Mouse (Mus musculus) heart, embryonic 14.5 days (tissue): ENCODE data around the gene Taf5. TPM values are rescaled to one million over a fixed set of nuclear protein-coding genes. Genes with fewer than 3 reads are reported as not detected.
A peak's percentile ranks its signal among the peaks of the same experiment; 100 is the strongest.

ENCODE experiments used
- ATAC-seq: fragments of 200-750 bp; cut with Nextera tagmentation; 2 replicates; pipeline ENCODE4 v1.8.0; 2017; ENCODE audit warnings: low read depth, moderate TSS enrichment; ENCODE audit not compliant: insufficient number of reproducible peaks, insufficient read depth, low FRiP score
- H3K27ac ChIP-seq, 2 experiments: fragments of 200-500 bp in 1 of 2; fragments of 300-500 bp in 1 of 2; sonication (generic) in 1 of 2; replicated peaks in 1 of 2; 2 replicates each; pipeline ENCODE4 v1.5.1; 2012 to 2014; ENCODE audit warnings: low read depth in 2 of 2, low read length in 2 of 2, control low read depth in 1 of 2, mild to moderate bottlenecking in 1 of 2, mixed read lengths in 1 of 2; ENCODE audit not compliant: control insufficient read depth in 1 of 2, insufficient read depth in 1 of 2
- H3K27me3 ChIP-seq: fragments of 300-500 bp; sonication (generic); 2 replicates; pipeline ENCODE4 v1.6.1; 2014; ENCODE audit warnings: mild to moderate bottlenecking, low read length, control low read depth; ENCODE audit not compliant: control insufficient read depth, insufficient read depth
- H3K36me3 ChIP-seq: fragments of 300-500 bp; sonication (generic); 2 replicates; pipeline ENCODE4 v1.6.1; 2014; ENCODE audit warnings: mild to moderate bottlenecking, control low read depth, low read length, mixed read lengths; ENCODE audit not compliant: control insufficient read depth, insufficient read depth
- H3K4me1 ChIP-seq, 2 experiments: fragments of 200-500 bp in 1 of 2; fragments of 300-500 bp in 1 of 2; sonication (generic) in 1 of 2; 2 replicates each; pipeline ENCODE4 v1.6.1; 2012 to 2014; ENCODE audit warnings: low read length in 2 of 2, control low read depth in 1 of 2, mixed read lengths in 1 of 2; ENCODE audit not compliant: control insufficient read depth in 2 of 2, insufficient read depth in 2 of 2
- H3K4me2 ChIP-seq: fragments of 300-500 bp; sonication (generic); 2 replicates; pipeline ENCODE4 v1.6.1; 2014; ENCODE audit warnings: mild to moderate bottlenecking, low read length
- H3K4me3 ChIP-seq, 2 experiments: fragments of 200-500 bp in 1 of 2; fragments of 300-500 bp in 1 of 2; sonication (generic) in 1 of 2; 2 replicates each; pipeline ENCODE4 v1.5.1; 2012 to 2014; ENCODE audit warnings: low read length in 2 of 2, mild to moderate bottlenecking in 2 of 2, control low read depth in 1 of 2, low read depth in 1 of 2, moderate library complexity in 1 of 2; ENCODE audit not compliant: control insufficient read depth in 1 of 2, insufficient read depth in 1 of 2
- H3K9ac ChIP-seq: fragments of 300-500 bp; sonication (generic); 2 replicates; pipeline ENCODE4 v1.6.1; 2014; ENCODE audit warnings: mild to moderate bottlenecking, low read length
- H3K9me3 ChIP-seq: fragments of 300-500 bp; sonication (generic); 2 replicates; pipeline ENCODE4 v1.6.1; 2016; ENCODE audit warnings: low read length, control low read depth; ENCODE audit not compliant: control insufficient read depth
- WGBS: fragments of 180-500 bp; shearing (Covaris S2); extraction: QIAGEN DNeasy Blood & Tissue Kit; methylation state at CpG from one replicate; pipeline ENCODE4 v1.1.7; 2014; 5-methylcytosine and 5-hydroxymethylcytosine counted together
- polyA plus RNA-seq: library from polyadenylated mRNA; unstranded; fragments of >200 nt; fragmentation: Nextera tagmentation; extraction: Ambion mirVana; gene quantifications from 2 replicates; pipeline ENCODE4 v1.2.1, GENCODE M21; 2014

The Taf5 gene
- polyA plus RNA-seq = 5.4 and 5.7 TPM in 2 replicates

GRCm38 (mm10) chr19:47067096-47067882 is at the start of gene Taf5:
Taf5 (plus strand) TSS chr19:47067746.
- peak within 1 kb of the TSS; percentile 85 for H3K4me2 ChIP-seq
- H3K4me3 ChIP-seq = peak within 1 kb of the TSS; percentile 78 to 81
- H3K27ac ChIP-seq = peak within 1 kb of the TSS; percentile 71 to 84
- WGBS = 9% methylated on average over 49 of the region's 49 CpGs
- ATAC-seq = peak; percentile 67
- H3K4me1 ChIP-seq = peaks cover 3 to 8% of the 10 kb centered on the region in 2 experiments
- H3K9ac ChIP-seq = peak within 1 kb of the TSS; percentile 90
- peaks cover 20% of the 10 kb centered on the region for H3K36me3 ChIP-seq
- H3K9me3 ChIP-seq = no peaks in the 10 kb centered on the region
- H3K27me3 ChIP-seq = no peaks in the 10 kb centered on the region

- Histone ChIP-seq H3K4me1 (peaks cover 2 to 19% of the 10 kb centered on the region in 2 experiments; a peak in 3 of 4 replicates), H3K4me2 (no peak overlapping the region), H3K9me3 (no peaks in the 10 kb centered on the region), H3K36me3 (no peaks in the 10 kb centered on the region), H3K27ac (no peak overlapping the region), H3K4me3 (no peak overlapping the region), H3K9ac (no peak overlapping the region), H3K27me3 (peaks cover 60% of the 10 kb centered on the region)
- ATAC-seq = no peak
- 14% methylated on average over 3 of the region's 3 CpGs for WGBS
These were observed 49.7 kb upstream of the Taf5 start for GRCm38 (mm10) chr19:47017831-47018230.

- H3K4me2 ChIP-seq = no peak overlapping the region
- H3K36me3 ChIP-seq = no peaks in the 10 kb centered on the region
- H3K27ac ChIP-seq = no peak overlapping the region
- peaks cover 2 to 19% of the 10 kb centered on the region in 2 experiments; a peak in 3 of 4 replicates for H3K4me1 ChIP-seq
- WGBS = 34% methylated on average over 2 of the region's 2 CpGs
- peaks cover 55% of the 10 kb centered on the region for H3K27me3 ChIP-seq
- no peak overlapping the region for H3K9ac ChIP-seq
- no peak for ATAC-seq
- no peak overlapping the region for H3K4me3 ChIP-seq
- H3K9me3 ChIP-seq = no peaks in the 10 kb centered on the region
These were observed 49.2 kb upstream of the Taf5 start for GRCm38 (mm10) chr19:47018330-47018729.

- no peak overlapping the region for H3K9ac ChIP-seq
- no peak overlapping the region for H3K4me2 ChIP-seq
- ATAC-seq = no peak
- H3K27ac ChIP-seq = no peak overlapping the region
- H3K9me3 ChIP-seq = no peaks in the 10 kb centered on the region
- no peaks in the 10 kb centered on the region for H3K36me3 ChIP-seq
- WGBS = 26% methylated on average over 6 of the region's 6 CpGs
- H3K4me1 ChIP-seq = peaks cover 2 to 15% of the 10 kb centered on the region in 2 experiments; a peak in 3 of 4 replicates
- H3K4me3 ChIP-seq = no peak overlapping the region
- H3K27me3 ChIP-seq = peaks cover 45% of the 10 kb centered on the region
These were observed 48.2 kb upstream of the Taf5 start for GRCm38 (mm10) chr19:47019326-47019725.

- no peaks in the 10 kb centered on the region for H3K36me3 ChIP-seq
- no peaks in the 10 kb centered on the region for H3K9me3 ChIP-seq
- 66% methylated on average over 4 of the region's 4 CpGs for WGBS
- H3K27me3 ChIP-seq = peaks cover 15% of the 10 kb centered on the region
- no peak overlapping the region for H3K4me3 ChIP-seq
- H3K4me1 ChIP-seq = no peaks in the 10 kb centered on the region
- no peak overlapping the region for H3K9ac ChIP-seq
- H3K27ac ChIP-seq = no peak overlapping the region
- no peak overlapping the region for H3K4me2 ChIP-seq
- no peak for ATAC-seq
These were observed 44.8 kb upstream of the Taf5 start for GRCm38 (mm10) chr19:47022709-47023108.

GRCm38 (mm10) chr19:47023546-47023945 is 44.0 kb upstream of the Taf5 start:
- H3K4me2 ChIP-seq = no peak overlapping the region
- WGBS = 83% methylated on average over 13 of the region's 13 CpGs
- no peaks in the 10 kb centered on the region for H3K36me3 ChIP-seq
- ATAC-seq = no peak
- H3K4me3 ChIP-seq = no peak overlapping the region
- no peaks in the 10 kb centered on the region for H3K4me1 ChIP-seq
- no peaks in the 10 kb centered on the region for H3K9me3 ChIP-seq
- H3K27ac ChIP-seq = no peak overlapping the region
- H3K9ac ChIP-seq = no peak overlapping the region
- H3K27me3 ChIP-seq = peaks cover 7% of the 10 kb centered on the region; the same call in 1 of the 2 replicates

- 43% methylated on average over 10 of the region's 10 CpGs for WGBS
- H3K9ac ChIP-seq = no peak overlapping the region
- H3K27ac ChIP-seq = no peak overlapping the region
- no peaks in the 10 kb centered on the region for H3K9me3 ChIP-seq
- no peak for ATAC-seq
- no peaks in the 10 kb centered on the region for H3K4me1 ChIP-seq
- no peaks in the 10 kb centered on the region for H3K27me3 ChIP-seq
- H3K4me2 ChIP-seq = no peak overlapping the region
- no peaks in the 10 kb centered on the region for H3K36me3 ChIP-seq
- no peak overlapping the region for H3K4me3 ChIP-seq
These were observed 42.6 kb upstream of the Taf5 start for GRCm38 (mm10) chr19:47024954-47025353.
